Mouse (Mus musculus): Measurements from ENCODE around the gene Fgd6. TPM values are rescaled to one million over a fixed set of nuclear protein-coding genes. Genes with fewer than 3 reads are reported as not detected.

Fgd6 gene
- polyA plus RNA-seq, 1 experiment from 2014 or later: 2.2 TPM

DNA sequence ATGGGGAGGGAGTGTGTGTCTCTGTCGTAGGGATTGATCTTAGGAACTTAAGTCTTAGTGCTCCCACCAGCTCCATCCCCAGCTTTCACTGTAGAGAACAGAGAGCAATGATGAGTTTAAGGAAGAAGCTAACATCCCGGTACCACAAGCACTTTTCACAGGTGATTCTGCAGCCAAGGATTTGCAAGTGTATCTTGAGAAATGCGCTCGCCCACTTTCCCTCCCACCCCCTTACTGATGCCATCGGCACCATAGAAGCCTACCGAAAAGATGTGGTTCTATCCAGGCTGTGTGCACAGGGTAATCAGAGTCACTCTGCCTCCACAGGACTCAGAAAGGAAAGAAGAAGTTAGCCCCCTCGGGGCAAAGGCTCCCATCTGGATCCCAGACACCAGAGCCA lies 97.9 kb downstream of the Fgd6 start:
- no peaks in the 10 kb centered on the region for H3K36me3 ChIP-seq (ENCODE audit: control insufficient read depth, insufficient read depth, low read length)
- H3K27me3 ChIP-seq (replicated peaks; ENCODE audit: control insufficient read depth, insufficient read depth, low read length): no peaks in the 10 kb centered on the region
- H3K9ac ChIP-seq (ENCODE audit: low read depth, low read length): no peak overlapping the region
- H3K4me3 ChIP-seq (ENCODE audit: low read length): no peak overlapping the region
- peaks cover 6% of the 10 kb centered on the region; the same call in 1 of the 2 replicates for H3K4me1 ChIP-seq (ENCODE audit: control insufficient read depth, insufficient read depth, low read depth, low read length)
- no peaks in the 10 kb centered on the region for H3K9me3 ChIP-seq (ENCODE audit: control insufficient read depth, low read length)
- 91% methylated on average over 7 of the region's 7 CpGs for WGBS
- ATAC-seq: no peak
- H3K4me2 ChIP-seq (ENCODE audit: low read length): no peak overlapping the region
- no peak overlapping the region for H3K27ac ChIP-seq (ENCODE audit: low read depth, low read length)

DNA sequence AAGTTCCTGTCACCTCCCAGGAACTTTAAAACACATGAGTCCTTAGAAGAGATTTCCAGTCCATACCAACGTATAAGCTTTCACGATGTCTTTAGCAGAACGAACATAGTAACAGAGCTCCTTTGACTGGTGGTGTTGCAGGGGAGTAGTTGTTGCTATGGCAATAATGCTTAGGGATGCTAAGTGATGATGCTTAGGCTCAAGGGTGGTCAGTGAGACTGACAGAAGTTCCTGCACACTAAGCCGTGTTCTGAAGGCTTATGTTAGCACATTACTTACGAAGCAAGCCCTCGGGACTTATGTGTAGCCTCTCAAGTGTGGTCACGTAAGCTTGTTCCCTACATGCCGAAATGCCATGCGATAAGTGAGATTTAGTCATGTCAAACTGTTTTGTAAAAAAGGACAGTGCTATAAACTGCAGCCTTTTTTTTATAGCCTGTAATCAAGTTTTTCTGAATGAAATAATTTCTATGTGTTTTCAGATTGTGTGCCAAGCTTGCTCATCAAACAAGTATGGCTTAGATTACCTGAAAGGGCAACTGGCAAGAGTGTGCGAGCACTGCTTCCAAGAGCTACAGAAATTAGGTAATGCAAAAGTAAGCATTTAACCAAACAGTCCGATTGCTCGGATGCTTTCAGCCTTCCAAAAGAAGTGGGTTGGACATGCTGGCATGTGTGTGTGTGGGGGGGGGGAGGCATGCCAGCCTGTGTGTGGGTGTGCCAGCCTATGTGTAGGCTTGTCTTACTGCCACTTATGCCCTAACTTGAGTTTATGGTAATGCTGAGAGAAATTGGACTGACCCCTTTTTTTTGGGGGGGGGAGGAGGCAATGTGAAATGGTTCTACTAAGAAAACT lies 99.0 kb downstream of the Fgd6 start:
- H3K36me3 ChIP-seq (ENCODE audit: control insufficient read depth, insufficient read depth, low read length): no peaks in the 10 kb centered on the region
- no peak overlapping the region for H3K4me3 ChIP-seq (ENCODE audit: low read length)
- no peaks in the 10 kb centered on the region for H3K9me3 ChIP-seq (ENCODE audit: control insufficient read depth, low read length)
- no peak overlapping the region for H3K27ac ChIP-seq (ENCODE audit: low read depth, low read length)
- H3K27me3 ChIP-seq (replicated peaks; ENCODE audit: control insufficient read depth, insufficient read depth, low read length): no peaks in the 10 kb centered on the region
- no peak for ATAC-seq
- H3K4me1 ChIP-seq (ENCODE audit: control insufficient read depth, insufficient read depth, low read depth, low read length): no peaks in the 10 kb centered on the region
- no peak overlapping the region for H3K9ac ChIP-seq (ENCODE audit: low read depth, low read length)
- no peak overlapping the region for H3K4me2 ChIP-seq (ENCODE audit: low read length)
- 89% methylated on average over 12 of the region's 12 CpGs for WGBS

GRCm38 (mm10) chr10:94138890-94139482 lies 103.2 kb downstream of the Fgd6 start:
- 94% methylated on average over 10 of the region's 10 CpGs for WGBS
- H3K27me3 ChIP-seq (replicated peaks; ENCODE audit: control insufficient read depth, insufficient read depth, low read length): no peaks in the 10 kb centered on the region
- H3K4me3 ChIP-seq (ENCODE audit: low read length): no peak overlapping the region
- H3K36me3 ChIP-seq (ENCODE audit: control insufficient read depth, insufficient read depth, low read length): no peaks in the 10 kb centered on the region
- no peaks in the 10 kb centered on the region for H3K9me3 ChIP-seq (ENCODE audit: control insufficient read depth, low read length)
- ATAC-seq: no peak
- no peak overlapping the region for H3K27ac ChIP-seq (ENCODE audit: low read depth, low read length)
- H3K4me2 ChIP-seq (ENCODE audit: low read length): no peak overlapping the region
- H3K9ac ChIP-seq (ENCODE audit: low read depth, low read length): no peak overlapping the region
- H3K4me1 ChIP-seq (ENCODE audit: control insufficient read depth, insufficient read depth, low read depth, low read length): no peaks in the 10 kb centered on the region

DNA sequence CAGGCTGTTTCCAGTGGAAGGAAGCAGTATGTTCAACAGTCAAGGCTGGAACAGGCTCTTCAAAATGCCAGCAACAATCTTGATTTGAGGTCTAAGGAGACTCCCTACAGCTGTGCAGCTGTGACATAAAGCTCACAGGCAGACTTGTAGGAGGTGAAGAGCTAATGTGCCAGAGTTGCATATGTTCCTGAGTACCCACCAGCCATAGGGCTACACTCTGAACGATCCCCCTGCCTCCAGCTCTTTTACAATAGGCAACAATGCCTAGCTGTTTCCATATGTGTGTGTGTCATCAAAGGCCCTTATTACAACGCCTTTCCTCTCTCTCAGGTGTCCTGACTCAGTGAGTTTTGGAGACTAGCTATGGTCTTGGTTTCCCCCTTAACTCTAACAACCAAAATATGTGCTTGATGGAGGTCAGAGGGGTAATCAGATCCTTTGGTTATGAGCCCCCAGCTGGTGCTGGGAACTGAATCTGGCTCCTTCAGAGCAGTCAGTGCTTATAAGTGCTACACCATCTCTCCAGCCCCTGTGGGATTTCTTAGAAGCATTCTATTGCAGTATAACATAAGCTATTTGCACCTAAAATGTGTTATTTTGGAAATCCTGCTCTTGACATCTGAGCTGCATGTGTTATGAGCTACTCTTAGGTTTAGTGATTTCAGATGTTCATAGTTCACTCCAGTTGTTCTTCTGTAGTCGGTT lies 104.6 kb downstream of the Fgd6 start:
- Histone ChIP-seq H3K4me3 (ENCODE audit: low read length) (no peak overlapping the region), H3K9me3 (ENCODE audit: control insufficient read depth, low read length) (no peaks in the 10 kb centered on the region), H3K27me3 (replicated peaks; ENCODE audit: control insufficient read depth, insufficient read depth, low read length) (no peaks in the 10 kb centered on the region), H3K27ac (ENCODE audit: low read depth, low read length) (no peak overlapping the region), H3K4me2 (ENCODE audit: low read length) (no peak overlapping the region), H3K9ac (ENCODE audit: low read depth, low read length) (no peak overlapping the region), H3K36me3 (ENCODE audit: control insufficient read depth, insufficient read depth, low read length) (no peaks in the 10 kb centered on the region), H3K4me1 (ENCODE audit: control insufficient read depth, insufficient read depth, low read depth, low read length) (no peaks in the 10 kb centered on the region)
- 83% methylated on average over 3 of the region's 3 CpGs for WGBS
- ATAC-seq: no peak

DNA sequence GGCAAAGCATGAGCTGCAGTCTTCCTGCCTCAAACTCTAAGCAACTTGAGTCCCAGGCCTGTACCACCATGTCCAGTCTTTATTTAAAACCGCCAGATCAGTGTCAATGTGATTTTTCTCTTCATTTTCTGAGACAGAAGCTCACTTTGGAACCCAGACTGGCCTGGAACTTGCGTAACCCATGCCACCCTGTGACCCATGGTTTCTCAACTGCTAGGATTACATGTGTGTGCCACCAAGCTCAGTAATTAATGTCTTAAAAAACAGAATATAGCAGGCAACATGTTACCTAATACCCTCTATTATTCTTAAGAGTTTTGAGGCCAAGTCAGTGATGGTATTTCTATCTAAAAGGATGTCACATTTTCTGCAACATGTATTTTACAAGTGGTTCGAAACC lies 106.6 kb downstream of the Fgd6 start:
- no peaks in the 10 kb centered on the region for H3K27me3 ChIP-seq (replicated peaks; ENCODE audit: control insufficient read depth, insufficient read depth, low read length)
- no peak overlapping the region for H3K9ac ChIP-seq (ENCODE audit: low read depth, low read length)
- no peak overlapping the region for H3K4me2 ChIP-seq (ENCODE audit: low read length)
- no peaks in the 10 kb centered on the region for H3K36me3 ChIP-seq (ENCODE audit: control insufficient read depth, insufficient read depth, low read length)
- no peak for ATAC-seq
- no peak overlapping the region for H3K4me3 ChIP-seq (ENCODE audit: low read length)
- H3K9me3 ChIP-seq (ENCODE audit: control insufficient read depth, low read length): no peaks in the 10 kb centered on the region
- no peaks in the 10 kb centered on the region for H3K4me1 ChIP-seq (ENCODE audit: control insufficient read depth, insufficient read depth, low read depth, low read length)
- WGBS: 94% methylated on average over 3 of the region's 3 CpGs
- H3K27ac ChIP-seq (ENCODE audit: low read depth, low read length): no peak overlapping the region

DNA sequence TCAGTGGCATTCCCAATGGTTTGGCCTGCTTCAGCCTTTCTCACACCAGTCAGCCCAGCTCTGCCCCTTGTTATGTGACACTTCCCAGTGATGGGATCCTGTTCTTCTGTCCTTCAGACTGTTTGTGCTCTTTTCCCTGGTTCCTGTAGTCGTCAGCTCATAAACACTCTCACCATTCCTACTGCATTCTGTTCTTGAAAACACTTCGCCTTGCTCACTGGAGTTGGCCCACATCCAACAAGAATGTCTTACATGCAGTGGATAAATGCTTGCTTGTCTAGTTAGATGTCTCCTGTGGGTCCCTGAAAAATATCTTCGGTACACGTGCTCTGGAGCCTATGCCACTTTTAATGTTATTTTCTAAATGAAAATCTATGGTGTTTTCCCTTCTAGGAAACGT lies 108.8 kb downstream of the Fgd6 start:
- peaks cover 9% of the 10 kb centered on the region for H3K4me1 ChIP-seq (ENCODE audit: control insufficient read depth, insufficient read depth, low read depth, low read length)
- H3K4me3 ChIP-seq (ENCODE audit: low read length): no peak overlapping the region
- ATAC-seq: no peak
- H3K36me3 ChIP-seq (ENCODE audit: control insufficient read depth, insufficient read depth, low read length): no peaks in the 10 kb centered on the region
- H3K27ac ChIP-seq (ENCODE audit: low read depth, low read length): no peak overlapping the region
- no peak overlapping the region for H3K9ac ChIP-seq (ENCODE audit: low read depth, low read length)
- WGBS: 55% methylated on average over 5 of the region's 5 CpGs
- no peaks in the 10 kb centered on the region for H3K27me3 ChIP-seq (replicated peaks; ENCODE audit: control insufficient read depth, insufficient read depth, low read length)
- no peaks in the 10 kb centered on the region for H3K9me3 ChIP-seq (ENCODE audit: control insufficient read depth, low read length)
- no peak overlapping the region for H3K4me2 ChIP-seq (ENCODE audit: low read length)

GRCm38 (mm10) chr10:94147391-94147755 lies 111.6 kb downstream of the Fgd6 start:
- Histone ChIP-seq H3K9me3 (ENCODE audit: control insufficient read depth, low read length) (no peaks in the 10 kb centered on the region), H3K4me2 (ENCODE audit: low read length) (peak overlapping the region; percentile 58), H3K27me3 (replicated peaks; ENCODE audit: control insufficient read depth, insufficient read depth, low read length) (no peaks in the 10 kb centered on the region), H3K4me1 (ENCODE audit: control insufficient read depth, insufficient read depth, low read depth, low read length) (peaks cover 12% of the 10 kb centered on the region), H3K27ac (ENCODE audit: low read depth, low read length) (peak overlapping the region; percentile 79; the same call in 1 of the 2 replicates), H3K36me3 (ENCODE audit: control insufficient read depth, insufficient read depth, low read length) (no peaks in the 10 kb centered on the region), H3K9ac (ENCODE audit: low read depth, low read length) (peak overlapping the region; percentile 86), H3K4me3 (ENCODE audit: low read length) (peak overlapping the region; percentile 78)
- 12% methylated on average over 8 of the region's 8 CpGs for WGBS
- no peak for ATAC-seq

DNA sequence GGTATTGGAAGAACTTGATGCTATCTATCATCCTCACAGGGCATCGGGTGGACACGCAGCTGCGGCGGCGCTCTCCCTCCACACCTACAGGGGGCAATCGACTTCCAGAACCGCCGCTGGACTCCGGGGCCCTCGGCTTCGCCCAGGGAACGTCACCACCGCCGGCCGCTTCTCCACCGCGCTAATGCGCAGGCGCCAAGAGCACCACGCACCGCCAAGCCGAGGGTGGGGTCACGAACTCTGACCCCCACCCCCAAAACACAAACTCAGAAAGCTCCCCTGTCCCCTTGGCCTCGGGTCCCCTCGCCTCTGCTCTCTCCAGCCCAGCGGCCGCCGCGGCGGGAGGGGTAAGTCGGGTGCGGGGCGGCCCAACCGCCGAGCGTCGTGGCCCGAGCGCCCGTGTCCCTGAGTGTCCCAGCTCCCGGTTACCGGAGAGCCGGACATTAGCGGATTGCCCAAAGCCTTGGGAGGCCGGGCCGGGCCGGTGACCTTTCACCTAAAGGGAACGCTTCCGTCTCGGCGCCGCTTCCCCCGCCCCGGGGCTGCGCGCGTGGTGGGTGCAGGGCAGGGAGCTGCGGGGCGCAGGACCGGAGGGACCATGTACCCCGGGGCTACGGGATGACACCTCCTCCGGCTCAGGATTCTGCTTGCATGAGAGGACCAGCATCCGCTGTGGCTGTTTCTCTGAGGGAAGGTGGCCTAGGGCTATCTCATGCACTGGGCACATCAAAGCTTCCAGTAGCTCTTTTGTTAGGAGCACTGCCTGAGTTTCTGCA lies 112.1 kb downstream of the Fgd6 start, which contains the start of gene Nr2c1:
Gene Nr2c1, plus strand, starts transcription at position 268 of the 776 bp plus-strand sequence.
- Histone ChIP-seq H3K27me3 (replicated peaks; ENCODE audit: control insufficient read depth, insufficient read depth, low read length) (no peaks in the 10 kb centered on the region), H3K4me3 (ENCODE audit: low read length) (peak within 1 kb of the TSS; percentile 78), H3K4me2 (ENCODE audit: low read length) (peak within 1 kb of the TSS; percentile 58), H3K4me1 (ENCODE audit: control insufficient read depth, insufficient read depth, low read depth, low read length) (peaks cover 12% of the 10 kb centered on the region), H3K9me3 (ENCODE audit: control insufficient read depth, low read length) (no peaks in the 10 kb centered on the region), H3K9ac (ENCODE audit: low read depth, low read length) (peak within 1 kb of the TSS; percentile 86), H3K36me3 (ENCODE audit: control insufficient read depth, insufficient read depth, low read length) (no peaks in the 10 kb centered on the region), H3K27ac (ENCODE audit: low read depth, low read length) (peak within 1 kb of the TSS; percentile 79)
- ATAC-seq: peak; percentile 94
- WGBS: under 1% methylated on average over 64 of the region's 64 CpGs
